ENCODE assay signal across 8 mouse cellular contexts in the genomic region with DNA sequence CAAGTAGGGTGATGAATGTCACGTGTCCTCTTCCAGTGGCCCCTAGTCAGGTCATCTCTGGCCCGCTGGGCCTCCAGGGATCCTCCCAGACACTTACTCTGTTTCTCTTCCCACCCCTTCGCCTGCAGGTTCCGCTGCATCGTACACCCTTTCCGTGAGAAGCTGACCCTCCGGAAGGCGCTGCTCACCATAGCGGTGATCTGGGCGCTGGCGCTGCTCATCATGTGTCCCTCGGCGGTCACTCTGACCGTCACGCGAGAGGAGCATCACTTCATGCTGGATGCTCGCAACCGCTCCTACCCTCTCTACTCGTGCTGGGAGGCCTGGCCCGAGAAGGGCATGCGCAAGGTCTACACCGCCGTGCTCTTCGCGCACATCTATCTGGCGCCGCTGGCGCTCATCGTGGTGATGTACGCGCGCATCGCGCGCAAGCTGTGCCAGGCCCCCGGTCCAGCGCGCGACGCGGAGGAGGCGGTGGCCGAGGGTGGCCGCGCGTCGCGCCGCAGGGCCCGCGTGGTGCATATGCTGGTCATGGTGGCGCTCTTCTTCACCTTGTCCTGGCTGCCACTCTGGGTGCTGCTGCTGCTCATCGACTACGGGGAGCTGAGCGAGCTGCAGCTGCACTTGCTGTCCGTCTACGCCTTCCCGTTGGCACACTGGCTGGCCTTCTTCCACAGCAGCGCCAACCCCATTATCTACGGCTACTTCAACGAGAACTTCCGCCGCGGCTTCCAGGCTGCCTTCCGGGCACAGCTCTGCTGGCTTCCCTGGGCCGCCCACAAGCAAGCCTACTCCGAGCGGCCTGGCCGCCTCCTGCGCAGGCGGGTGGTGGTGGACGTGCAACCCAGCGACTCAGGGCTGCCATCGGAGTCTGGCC. TPM values are rescaled to one million over a fixed set of nuclear protein-coding genes. Genes with fewer than 3 reads are reported as not detected.
DNase-seq lines count a peak whose midpoint lies in the region; ATAC-seq and TF ChIP-seq lines count a peak whose summit lies in the region.

No protein-coding gene starts in this region.

- no peak for TF ChIP-seq POLR2A in thymus, adult 2 months (IDR thresholded peaks at IDR 0.05; ENCODE audit: control insufficient read depth, extremely low read depth, insufficient read depth, low read length, poor library complexity)
- no peak for TF ChIP-seq POLR2A in cortical plate, adult 2 months (IDR thresholded peaks at IDR 0.05; ENCODE audit: extremely low read depth, insufficient read depth, low read length)

- 5% methylated on average over 74 of the region's 74 CpGs for WGBS in thymus, adult 2 months
- 3% methylated on average over 74 of the region's 74 CpGs for WGBS in heart, embryonic 12.5 days

- peak overlapping the region; percentile 22; the same call in 1 of the 2 replicates for H3K9ac ChIP-seq in heart, embryonic 12.5 days

- no peaks in the 10 kb centered on the region; the same call in 1 of the 2 replicates for H3K27me3 ChIP-seq in thymus, adult 2 months (ENCODE audit: control insufficient read depth, insufficient read depth, low read length)
- peaks cover 18% of the 10 kb centered on the region for H3K27me3 ChIP-seq in heart, embryonic 12.5 days (replicated peaks)

- TF ChIP-seq CTCF in thymus, adult 2 months (IDR thresholded peaks at IDR 0.05; ENCODE audit: borderline replicate concordance, control insufficient read depth, extremely low read depth, insufficient read depth, low read length, poor library complexity) = no peak
- no peak for TF ChIP-seq CTCF in cortical plate, adult 2 months (IDR thresholded peaks at IDR 0.05; ENCODE audit: extremely low read depth, insufficient read depth, low read length)

- H3K4me1 ChIP-seq in thymus, adult 2 months (replicated peaks; ENCODE audit: control insufficient read depth, insufficient read depth, low read length) = peaks cover 7% of the 10 kb centered on the region
- H3K4me1 ChIP-seq in cortical plate, adult 2 months (ENCODE audit: control insufficient read depth, insufficient read depth, low read length) = no peaks in the 10 kb centered on the region
- peaks cover 30% of the 10 kb centered on the region for H3K4me1 ChIP-seq in heart, embryonic 12.5 days (replicated peaks)

- no peaks in the 10 kb centered on the region for H3K36me3 ChIP-seq in thymus, adult 2 months (ENCODE audit: control insufficient read depth, insufficient read depth, low read length)
- H3K36me3 ChIP-seq in heart, embryonic 12.5 days = no peaks in the 10 kb centered on the region

- no peak overlapping the region for H3K27ac ChIP-seq in thymus, adult 2 months (ENCODE audit: control insufficient read depth, insufficient read depth, low read length)
- no peak overlapping the region for H3K27ac ChIP-seq in cortical plate, adult 2 months (ENCODE audit: insufficient read depth, low read length)
- H3K27ac ChIP-seq in heart, embryonic 12.5 days (ENCODE audit: poor library complexity, severe bottlenecking) = no peak overlapping the region

- H3K4me3 ChIP-seq in thymus, adult 2 months (ENCODE audit: control insufficient read depth, insufficient read depth, low read length) = no peak overlapping the region
- H3K4me3 ChIP-seq in cortical plate, adult 2 months (ENCODE audit: insufficient read depth, low read length) = peak overlapping the region; percentile 46
- peak overlapping the region; percentile 44 for H3K4me3 ChIP-seq in heart, embryonic 12.5 days

- H3K4me2 ChIP-seq in heart, embryonic 12.5 days = peak overlapping the region; percentile 78

- no peaks in the 10 kb centered on the region for H3K9me3 ChIP-seq in heart, embryonic 12.5 days (replicated peaks)

- DNase-seq in thymus, postnatal 14 days = peak; percentile 14
- DNase-seq in thymus, adult 2 months = no peak
- peak; percentile 18 to 38 for DNase-seq in layer of hippocampus, postnatal 10 days (ENCODE audit: low spot score in 2 of 2)
- DNase-seq in lung, postnatal 36 days = peak; percentile 49
- peak; percentile 19 for DNase-seq in right cerebral cortex, postnatal 25 days
- no peak for DNase-seq in thymus, postnatal 25 days

- peak; percentile 53 for ATAC-seq in heart, embryonic 12.5 days (ENCODE audit: insufficient number of reproducible peaks, low FRiP score)

RNA-seq across cellular contexts. Expression of a gene that starts 22.7 kb away (rescaled TPM):
- 29.9 and 36.1 TPM in 2 replicates for polyA plus RNA-seq in thymus, adult 2 months (2012; rRNA removed)
- 98.7 and 108 TPM in 2 replicates for polyA plus RNA-seq in cortical plate, adult 2 months (2012; rRNA removed)
- polyA plus RNA-seq in heart, embryonic 12.5 days (2016; fragmentation: Nextera tagmentation; extraction: Ambion mirVana) = 130 and 132 TPM in 2 replicates
- total RNA-seq in layer of hippocampus, postnatal 10 days (2021) = 100 to 1,000 TPM; 117 to 126 TPM

RNA-seq across cellular contexts. Expression of a gene that starts 30.3 kb away (rescaled TPM):
- 0.04 and 0.10 TPM in 2 replicates for polyA plus RNA-seq in thymus, adult 2 months (2012; rRNA removed)
- polyA plus RNA-seq in cortical plate, adult 2 months (2012; rRNA removed) = 0.35 and 0.57 TPM in 2 replicates
- 0.05 and 0.06 TPM in 2 replicates for polyA plus RNA-seq in heart, embryonic 12.5 days (2016; fragmentation: Nextera tagmentation; extraction: Ambion mirVana)
- total RNA-seq in layer of hippocampus, postnatal 10 days (2021) = 1 to 10 TPM; 4.1 to 4.5 TPM

RNA-seq across cellular contexts. Expression of a gene that starts 54.5 kb away (rescaled TPM):
- 71.8 and 74.7 TPM in 2 replicates for polyA plus RNA-seq in thymus, adult 2 months (2012; rRNA removed)
- 106 and 108 TPM in 2 replicates for polyA plus RNA-seq in cortical plate, adult 2 months (2012; rRNA removed)
- polyA plus RNA-seq in heart, embryonic 12.5 days (2016; fragmentation: Nextera tagmentation; extraction: Ambion mirVana) = 172 and 179 TPM in 2 replicates
- 100 to 1,000 TPM; 127 TPM for total RNA-seq in layer of hippocampus, postnatal 10 days (2021)

Comparison
In these comparisons a context has a peak if more than half of its experiments do, and no peak if none do; other contexts are left out.
1. DNase-seq: peak in thymus, postnatal 14 days (single experiment), layer of hippocampus, postnatal 10 days (2 of 2), lung, postnatal 36 days (single experiment) and right cerebral cortex, postnatal 25 days (single experiment); none in thymus, adult 2 months (single experiment) and thymus, postnatal 25 days (single experiment).